Mouse (Mus musculus) ES-E14 (cell line): ENCODE measurements around the gene Adamts2.

Source experiments
- HCFC1 ChIP-seq: IDR thresholded peaks from 2 replicates; pipeline ENCODE4 v1.6.1; 2012; ENCODE audit warnings: low read length, inconsistent platforms, borderline replicate concordance; ENCODE audit not compliant: insufficient read depth
- ZC3H11A ChIP-seq: IDR thresholded peaks from 2 replicates; pipeline ENCODE4 v1.6.1; 2012; ENCODE audit warnings: low read depth, mild to moderate bottlenecking, inconsistent platforms, low read length, borderline replicate concordance

GRCm38 (mm10) chr11:50681940-50682339 is 80.1 kb downstream of the Adamts2 start:
- no peak for TF ChIP-seq HCFC1
- TF ChIP-seq ZC3H11A, result no peak
